Mouse (Mus musculus) lung, postnatal 4 days (tissue): ENCODE results near the gene Efnb3.
"Not testable (repeated sequence)": the region's sequence is repeated elsewhere in the genome, so short reads cannot be mapped to it uniquely, and the experiment has no call there.

ENCODE experiments used
- DNase-seq, 2 experiments: peaks; one replicate each; pipeline ENCODE4 v3.0.0; 2021

Efnb3 gene

GRCm38 (mm10) chr11:69547071-69547470 is 12.9 kb downstream of the Efnb3 start:
- peak in 1 of 2 experiments; percentile 66 for DNase-seq

GRCm38 (mm10) chr11:69546423-69547053 is 13.5 kb downstream of the Efnb3 start:
- DNase-seq: peak; percentile 84 to 90

GRCm38 (mm10) chr11:69545957-69546356 is 14.0 kb downstream of the Efnb3 start:
- DNase-seq: no peak

GRCm38 (mm10) chr11:69543598-69543997 is 16.4 kb downstream of the Efnb3 start:
- no peak for DNase-seq

GRCm38 (mm10) chr11:69541741-69542140 is 18.3 kb downstream of the Efnb3 start:
- DNase-seq: not testable (repeated sequence)

GRCm38 (mm10) chr11:69540700-69541099 is 19.3 kb downstream of the Efnb3 start:
- no peak for DNase-seq

GRCm38 (mm10) chr11:69534990-69535389 is 25.0 kb downstream of the Efnb3 start:
- DNase-seq: no peak

GRCm38 (mm10) chr11:69532480-69533150 is 27.4 kb downstream of the Efnb3 start:
- DNase-seq: no peak

GRCm38 (mm10) chr11:69530755-69531154 is 29.2 kb downstream of the Efnb3 start:
- DNase-seq: not testable (repeated sequence)

GRCm38 (mm10) chr11:69530281-69530680 is 29.7 kb downstream of the Efnb3 start:
- DNase-seq: not testable (repeated sequence)

GRCm38 (mm10) chr11:69528031-69528390 is 32.0 kb downstream of the Efnb3 start:
- no peak for DNase-seq

- DNase-seq: no peak
Observed at GRCm38 (mm10) chr11:69527098-69528030, 32.6 kb downstream of the Efnb3 start.

- DNase-seq: no peak
Observed at GRCm38 (mm10) chr11:69526631-69527030, 33.4 kb downstream of the Efnb3 start.

GRCm38 (mm10) chr11:69525661-69526060 is 34.3 kb downstream of the Efnb3 start:
- no peak for DNase-seq

GRCm38 (mm10) chr11:69523651-69524050 is 36.4 kb downstream of the Efnb3 start:
- DNase-seq: peak in 1 of 2 experiments; percentile 44

- DNase-seq: no peak
Observed at GRCm38 (mm10) chr11:69521526-69522149, 38.4 kb downstream of the Efnb3 start.

- no peak for DNase-seq
Observed at GRCm38 (mm10) chr11:69519976-69520375, 40.0 kb downstream of the Efnb3 start.

- no peak for DNase-seq
Observed at GRCm38 (mm10) chr11:69516661-69517060, 43.3 kb downstream of the Efnb3 start.

- no peak for DNase-seq
Observed at GRCm38 (mm10) chr11:69516151-69516640, 43.8 kb downstream of the Efnb3 start.

- peak in 1 of 2 experiments; percentile 77 for DNase-seq
Observed at GRCm38 (mm10) chr11:69513840-69514239, 46.2 kb downstream of the Efnb3 start.

GRCm38 (mm10) chr11:69510796-69511496 is 49.1 kb downstream of the Efnb3 start:
- DNase-seq: no peak
